Comparison of ENCODE assay signal across 8 mouse cellular contexts in the genomic region with DNA sequence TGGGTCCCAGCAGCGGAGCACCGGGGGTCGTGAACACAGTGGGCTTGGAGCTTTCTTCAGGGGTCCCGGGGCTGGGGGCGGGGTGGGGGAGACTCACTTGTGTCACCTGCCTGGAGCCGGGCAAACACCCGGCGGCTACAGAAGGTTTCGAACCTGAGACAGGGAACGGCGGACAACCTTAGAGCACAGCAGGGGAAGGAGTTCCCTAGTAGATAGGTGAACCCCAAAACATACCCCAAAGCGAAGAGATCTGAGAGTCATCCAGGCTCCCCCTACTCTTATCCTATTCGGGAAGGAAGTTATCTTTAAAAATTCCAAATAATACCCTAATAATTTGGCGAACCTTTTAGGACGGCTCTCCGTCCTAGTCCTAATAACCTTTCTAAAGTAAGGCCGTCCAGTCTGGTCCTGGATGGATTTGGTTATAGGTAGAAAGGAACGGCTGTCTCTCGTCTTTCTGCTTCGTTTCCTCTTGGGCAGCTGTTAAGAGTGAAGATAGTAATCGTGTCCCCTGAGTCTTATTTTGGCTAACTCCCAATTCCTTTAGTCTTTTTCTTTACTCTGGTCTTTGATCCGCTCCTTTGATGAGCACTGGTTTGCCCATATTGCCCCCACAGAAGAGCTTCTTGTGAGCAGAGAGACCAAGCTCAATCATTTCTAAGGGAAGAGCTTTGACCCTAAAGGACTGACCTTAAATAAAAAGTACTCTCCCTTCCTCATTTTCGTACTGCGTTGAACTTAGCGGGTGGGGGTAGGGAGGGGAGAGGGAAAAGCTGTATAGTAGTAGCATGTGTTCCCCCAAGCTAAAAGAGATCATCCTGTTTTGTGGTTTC. TPM values are rescaled to one million over a fixed set of nuclear protein-coding genes. Genes with fewer than 3 reads are reported as not detected.
DNase-seq lines count a peak whose midpoint lies in the region; ATAC-seq and TF ChIP-seq lines count a peak whose summit lies in the region.

No protein-coding gene starts in this region.

- in situ Hi-C loops in ES-E14 (cut with MboI; ENCODE audit: low sequenced_read_pairs in 2 of 2, unreplicated experiment in 2 of 2): no loop called here

- no peak overlapping the region; the same call in 1 of the 2 replicates for H3K27ac ChIP-seq in ES-E14 (ENCODE audit: insufficient read depth, low read depth, low read length, poor library complexity, severe bottlenecking)
- peak overlapping the region; percentile 87 for H3K27ac ChIP-seq in forebrain, embryonic 12.5 days

- ATAC-seq in forebrain, embryonic 12.5 days (ENCODE audit: low FRiP score): peak; percentile 15

- H3K4me2 ChIP-seq in forebrain, embryonic 12.5 days: peak overlapping the region; percentile 65

- no peaks in the 10 kb centered on the region for H3K9me3 ChIP-seq in ES-E14 (ENCODE audit: control insufficient read depth, insufficient read depth, low read depth, low read length)
- H3K9me3 ChIP-seq in forebrain, embryonic 12.5 days: no peaks in the 10 kb centered on the region

- peak overlapping the region; percentile 68 to 92 for H3K4me3 ChIP-seq in ES-E14 (ENCODE audit: insufficient read depth in 1 of 2, low read depth in 1 of 2, low read length in 2 of 2, poor library complexity in 1 of 2, severe bottlenecking in 1 of 2)
- H3K4me3 ChIP-seq in forebrain, embryonic 12.5 days (replicated peaks): peak overlapping the region; percentile 76

- peaks cover 0 to 3% of the 10 kb centered on the region in 2 experiments; a peak in 1 of 4 replicates for H3K4me1 ChIP-seq in ES-E14 (ENCODE audit: control insufficient read depth in 2 of 2, insufficient read depth in 2 of 2, low read length in 2 of 2, poor library complexity in 1 of 2)
- peaks cover 23% of the 10 kb centered on the region for H3K4me1 ChIP-seq in forebrain, embryonic 12.5 days

- peak; percentile 24 for DNase-seq in heart, adult 8-10 months (ENCODE audit: low spot score)
- DNase-seq in heart, postnatal 4 days: no peak
- DNase-seq in ES-E14 (ENCODE audit: low read depth, low spot score): no peak
- peak; percentile 16 for DNase-seq in kidney, postnatal 10 days
- peak; percentile 40 for DNase-seq in naive thymus-derived CD4-positive, alpha-beta T cell, adult 2 months (ENCODE audit: low read depth)
- no peak for DNase-seq in urinary bladder, adult 2 months (ENCODE audit: low spot score)
- no peak for DNase-seq in cerebellum, adult 11 months

- 8% methylated on average over 25 of the region's 25 CpGs for WGBS in forebrain, embryonic 12.5 days

- H3K9ac ChIP-seq in ES-E14 (ENCODE audit: insufficient read depth, low read depth, low read length, poor library complexity, severe bottlenecking): peak overlapping the region; percentile 84
- peak overlapping the region; percentile 97 for H3K9ac ChIP-seq in forebrain, embryonic 12.5 days

- no peaks in the 10 kb centered on the region for H3K36me3 ChIP-seq in ES-E14 (ENCODE audit: control insufficient read depth, insufficient read depth, low read length, poor library complexity, severe bottlenecking)
- no peaks in the 10 kb centered on the region for H3K36me3 ChIP-seq in forebrain, embryonic 12.5 days (replicated peaks)

- H3K27me3 ChIP-seq in forebrain, embryonic 12.5 days: peaks cover 18% of the 10 kb centered on the region; the same call in 1 of the 2 replicates

TF ChIP-seq in ES-E14, 5 proteins besides CTCF, POLR2A, EP300 and RAD21:
- TF ChIP-seq MAFK (IDR thresholded peaks at IDR 0.05; ENCODE audit: insufficient read depth, low read depth, low read length) (no peak), ZNF384 (IDR thresholded peaks at IDR 0.05; ENCODE audit: low read depth, low read length) (no peak)

RNA-seq across cellular contexts. Expression of gene Scmh1, which starts 0.9 kb away (rescaled TPM):
- 10 to 100 TPM; 58.6 to 65.6 (median 61.3) TPM for total RNA-seq in heart, adult 8-10 months (2022)
- total RNA-seq in heart, postnatal 4 days (2021): 100 to 1,000 TPM; 104 to 106 TPM
- 7.7 and 8.6 TPM in 2 replicates for total RNA-seq in ES-E14 (2012; rRNA removed)
- polyA plus RNA-seq in forebrain, embryonic 12.5 days (2016; fragmentation: Nextera tagmentation; extraction: Ambion mirVana): 44.6 and 52.7 TPM in 2 replicates
- 98.1 and 109 TPM in 2 replicates for polyA plus RNA-seq in urinary bladder, adult 2 months (2012; rRNA removed)

Comparison
In these comparisons a context has a peak if more than half of its experiments do, and no peak if none do; other contexts are left out.
1. DNase-seq: peak in heart, adult 8-10 months (single experiment), kidney, postnatal 10 days (single experiment) and naive thymus-derived CD4-positive, alpha-beta T cell, adult 2 months (single experiment); none in heart, postnatal 4 days (single experiment), ES-E14 (single experiment), urinary bladder, adult 2 months (single experiment) and cerebellum, adult 11 months (single experiment).